Mouse (Mus musculus): Measurements from ENCODE around the gene H2-K1. TPM values are rescaled to one million over a fixed set of nuclear protein-coding genes. Genes with fewer than 3 reads are reported as not detected.

H2-K1 gene
- total and polyA plus RNA-seq, 2 experiments from 2014 or later, result 21.2 to 21.9 TPM

GRCm38 (mm10) chr17:33959948-33960347, 40.2 kb downstream of the H2-K1 start:
- Histone ChIP-seq H3K9me3 (ENCODE audit: low read length) (no peaks in the 10 kb centered on the region), H3K4me2 (ENCODE audit: low read depth) (no peak overlapping the region), H3K36me3 (ENCODE audit: insufficient read depth) (peaks cover 57% of the 10 kb centered on the region), H3K27me3 (ENCODE audit: insufficient read depth, low read length) (no peaks in the 10 kb centered on the region), H3K4me1 (ENCODE audit: insufficient read depth) (no peaks in the 10 kb centered on the region; the same call in 1 of the 2 replicates), H3K4me3 (ENCODE audit: low read depth, low read length) (no peak overlapping the region), H3K27ac (ENCODE audit: low read depth, low read length) (no peak overlapping the region), H3K9ac (no peak overlapping the region)
- WGBS, result 94% methylated on average over 15 of the region's 15 CpGs
- no peak for TF ChIP-seq CTCF (IDR thresholded peaks at IDR 0.05; ENCODE audit: low read depth)
- DNase-seq (no peak), ATAC-seq (no peak)

GRCm38 (mm10) chr17:33959135-33959534, 41.0 kb downstream of the H2-K1 start:
- H3K9me3 ChIP-seq (ENCODE audit: low read length), result no peaks in the 10 kb centered on the region
- no peak overlapping the region for H3K9ac ChIP-seq
- no peak overlapping the region for H3K4me3 ChIP-seq (ENCODE audit: low read depth, low read length)
- H3K4me1 ChIP-seq (ENCODE audit: insufficient read depth), result peaks cover 8% of the 10 kb centered on the region; the same call in 1 of the 2 replicates
- H3K27ac ChIP-seq (ENCODE audit: low read depth, low read length), result no peak overlapping the region
- TF ChIP-seq CTCF (IDR thresholded peaks at IDR 0.05; ENCODE audit: low read depth), result no peak
- 96% methylated on average over 13 of the region's 13 CpGs for WGBS
- ATAC-seq (no peak), DNase-seq (no peak)
- no peak overlapping the region for H3K4me2 ChIP-seq (ENCODE audit: low read depth)
- peaks cover 57% of the 10 kb centered on the region for H3K36me3 ChIP-seq (ENCODE audit: insufficient read depth)
- no peaks in the 10 kb centered on the region for H3K27me3 ChIP-seq (ENCODE audit: insufficient read depth, low read length)

- no peak for DNase-seq
- Histone ChIP-seq H3K9me3 (ENCODE audit: low read length) (no peaks in the 10 kb centered on the region), H3K4me1 (ENCODE audit: insufficient read depth) (peaks cover 8% of the 10 kb centered on the region; the same call in 1 of the 2 replicates), H3K27me3 (ENCODE audit: insufficient read depth, low read length) (no peaks in the 10 kb centered on the region), H3K9ac (no peak overlapping the region), H3K27ac (ENCODE audit: low read depth, low read length) (no peak overlapping the region), H3K36me3 (ENCODE audit: insufficient read depth) (peaks cover 60% of the 10 kb centered on the region), H3K4me3 (ENCODE audit: low read depth, low read length) (no peak overlapping the region), H3K4me2 (ENCODE audit: low read depth) (no peak overlapping the region)
- 95% methylated on average over 11 of the region's 11 CpGs for WGBS
- TF ChIP-seq CTCF (IDR thresholded peaks at IDR 0.05; ENCODE audit: low read depth), result no peak
- ATAC-seq, result no peak
Measured at GRCm38 (mm10) chr17:33958451-33958850, 41.7 kb downstream of the H2-K1 start.

- Histone ChIP-seq H3K4me3 (ENCODE audit: low read depth, low read length) (no peak overlapping the region), H3K4me2 (ENCODE audit: low read depth) (no peak overlapping the region), H3K9me3 (ENCODE audit: low read length) (no peaks in the 10 kb centered on the region), H3K4me1 (ENCODE audit: insufficient read depth) (peaks cover 8% of the 10 kb centered on the region; the same call in 1 of the 2 replicates), H3K27ac (ENCODE audit: low read depth, low read length) (no peak overlapping the region), H3K27me3 (ENCODE audit: insufficient read depth, low read length) (no peaks in the 10 kb centered on the region), H3K36me3 (ENCODE audit: insufficient read depth) (peaks cover 60% of the 10 kb centered on the region), H3K9ac (no peak overlapping the region)
- ATAC-seq (no peak), DNase-seq (no peak)
- 89% methylated on average over 6 of the region's 6 CpGs for WGBS
- no peak for TF ChIP-seq CTCF (IDR thresholded peaks at IDR 0.05; ENCODE audit: low read depth)
Measured at GRCm38 (mm10) chr17:33957493-33957892, 42.7 kb downstream of the H2-K1 start.

GRCm38 (mm10) chr17:33956336-33956735, 43.8 kb downstream of the H2-K1 start:
- peaks cover 53% of the 10 kb centered on the region for H3K36me3 ChIP-seq (ENCODE audit: insufficient read depth)
- peaks cover 8% of the 10 kb centered on the region; the same call in 1 of the 2 replicates for H3K4me1 ChIP-seq (ENCODE audit: insufficient read depth)
- H3K9me3 ChIP-seq (ENCODE audit: low read length), result no peaks in the 10 kb centered on the region
- peak overlapping the region; percentile 88 for H3K27ac ChIP-seq (ENCODE audit: low read depth, low read length)
- WGBS, result 8% methylated on average over 10 of the region's 10 CpGs
- TF ChIP-seq CTCF (IDR thresholded peaks at IDR 0.05; ENCODE audit: low read depth), result no peak
- DNase-seq, result no peak
- H3K27me3 ChIP-seq (ENCODE audit: insufficient read depth, low read length), result no peaks in the 10 kb centered on the region
- peak overlapping the region; percentile 54 for H3K4me2 ChIP-seq (ENCODE audit: low read depth)
- no peak for ATAC-seq
- peak overlapping the region; percentile 73 for H3K9ac ChIP-seq
- H3K4me3 ChIP-seq (ENCODE audit: low read depth, low read length), result peak overlapping the region; percentile 55

GRCm38 (mm10) chr17:33955555-33956214, 44.5 kb downstream of the H2-K1 start, which contains the start of the genes Vps52 and Rps18:
Gene Vps52 (plus strand): TSS chr17:33955812.
Gene Rps18 (minus strand): TSS chr17:33956001.
- H3K4me1 ChIP-seq (ENCODE audit: insufficient read depth), result peaks cover 8% of the 10 kb centered on the region; the same call in 1 of the 2 replicates
- no peaks in the 10 kb centered on the region for H3K9me3 ChIP-seq (ENCODE audit: low read length)
- H3K27ac ChIP-seq (ENCODE audit: low read depth, low read length), result peak within 1 kb of the TSS; percentile 93
- peak; percentile 37; the same call in 1 of the 2 replicates for TF ChIP-seq CTCF (IDR thresholded peaks at IDR 0.05; ENCODE audit: low read depth)
- H3K4me2 ChIP-seq (ENCODE audit: low read depth), result peak within 1 kb of the TSS; percentile 58
- DNase-seq, result peak; percentile 98
- H3K27me3 ChIP-seq (ENCODE audit: insufficient read depth, low read length), result no peaks in the 10 kb centered on the region
- H3K4me3 ChIP-seq (ENCODE audit: low read depth, low read length), result peak within 1 kb of the TSS; percentile 55
- WGBS, result 3% methylated on average over 50 of the region's 50 CpGs
- ATAC-seq, result peak; percentile 91
- peaks cover 46% of the 10 kb centered on the region for H3K36me3 ChIP-seq (ENCODE audit: insufficient read depth)
- peak within 1 kb of the TSS; percentile 82 for H3K9ac ChIP-seq

Data from forebrain, postnatal 0 days (tissue).